Mouse (Mus musculus): ENCODE measurements around the gene Paip2b.
A peak's percentile ranks its signal among the peaks of the same experiment; 100 is the strongest.
"Not testable (repeated sequence)": the region's sequence is repeated elsewhere in the genome, so short reads cannot be mapped to it uniquely, and the experiment has no call there.

The Paip2b gene

DNA sequence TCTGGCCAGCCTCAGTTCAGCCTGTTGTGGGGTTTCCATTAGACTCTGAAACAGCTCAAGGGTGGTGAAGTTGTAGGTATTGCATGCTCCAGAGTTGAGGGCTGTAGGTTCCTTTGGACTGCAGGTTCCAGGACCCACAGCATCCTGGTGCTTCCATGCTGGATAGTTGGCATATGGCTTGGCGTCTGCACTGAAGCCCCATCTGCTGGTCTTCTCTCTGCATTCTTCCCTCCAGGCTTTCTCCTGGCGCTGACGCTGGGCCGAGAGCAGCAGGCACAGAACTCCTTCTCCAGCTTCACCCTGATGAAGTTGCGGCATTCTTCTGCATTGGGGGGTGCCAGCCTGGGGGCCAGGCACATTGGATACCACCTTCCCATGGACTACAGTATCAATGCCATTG, 29.5 kb downstream of the Paip2b start:
- no peak for DNase-seq (ENCODE audit: extremely low read depth, low read depth)

DNA sequence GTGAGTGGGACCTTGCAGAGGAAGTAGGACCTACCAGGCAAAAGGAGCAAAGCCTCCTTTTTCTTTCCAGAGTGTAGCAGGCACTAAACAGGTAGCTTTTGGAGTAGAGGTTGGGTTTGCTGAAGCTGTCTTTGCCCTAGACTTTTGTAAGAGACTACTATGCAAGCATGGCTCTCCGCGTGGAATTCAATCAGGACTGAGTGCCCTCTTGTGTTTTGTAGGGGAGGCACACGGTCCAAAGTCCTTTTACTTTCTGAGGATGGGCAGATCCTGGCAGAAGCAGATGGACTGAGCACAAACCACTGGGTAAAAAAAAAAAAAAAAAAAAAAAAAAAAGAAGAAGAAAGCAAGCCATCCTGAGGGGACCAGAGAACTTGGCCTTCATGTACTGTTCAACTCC, 34.9 kb downstream of the Paip2b start:
- no peak for DNase-seq (ENCODE audit: extremely low read depth, low read depth)

DNA sequence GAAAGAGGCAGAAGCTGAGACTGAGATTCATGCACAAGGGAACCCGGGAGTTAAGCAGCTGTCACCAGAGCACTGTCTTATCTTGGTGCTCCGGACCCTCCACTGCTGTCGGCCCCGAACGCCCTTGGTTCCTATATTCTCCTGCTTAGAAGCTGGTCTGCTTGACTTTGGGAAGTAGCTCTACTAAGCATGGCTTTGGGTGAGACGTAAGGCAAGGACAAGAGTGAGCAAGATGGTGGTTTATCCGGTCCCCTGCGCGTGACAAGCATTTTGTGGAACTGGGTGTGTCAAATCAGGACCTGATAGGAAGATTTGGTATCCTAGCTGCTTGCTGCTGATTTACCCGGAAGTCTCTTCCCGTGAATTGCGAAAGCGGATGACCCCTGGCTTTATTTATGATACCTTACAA, 36.0 kb downstream of the Paip2b start:
- peak; percentile 31 for DNase-seq (ENCODE audit: extremely low read depth, low read depth)

DNA sequence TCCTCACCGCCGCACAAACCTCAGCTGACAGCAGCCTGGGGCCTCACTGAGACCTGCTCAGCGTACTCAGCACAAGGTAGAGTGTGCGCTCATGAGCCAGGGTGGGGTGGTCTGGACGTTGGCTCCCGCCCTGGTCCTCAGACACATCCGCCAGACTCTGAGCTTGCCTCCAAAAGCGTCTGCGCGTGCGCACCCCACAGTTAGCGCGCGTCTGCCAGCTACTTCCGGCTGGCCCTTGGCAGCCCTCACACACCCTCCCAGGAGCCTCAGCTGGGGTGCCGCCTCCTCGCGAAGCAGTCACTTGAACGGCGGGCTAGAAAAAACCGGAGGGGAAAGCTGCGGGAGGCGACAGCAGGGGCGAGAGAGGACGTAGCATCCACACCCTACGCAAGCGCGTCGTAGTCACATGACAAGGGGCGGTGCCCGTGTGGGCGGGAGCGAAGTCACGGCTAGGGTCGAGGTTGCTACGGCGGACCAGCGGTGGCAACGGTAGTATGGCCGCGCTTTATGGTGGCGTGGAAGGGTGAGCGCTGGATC, 36.7 kb downstream of the Paip2b start, which contains the start of gene Nagk:
Nagk (plus strand) TSS at position 223 of the 537 bp plus-strand sequence.
- DNase-seq (ENCODE audit: extremely low read depth, low read depth) = peak; percentile 76

DNA sequence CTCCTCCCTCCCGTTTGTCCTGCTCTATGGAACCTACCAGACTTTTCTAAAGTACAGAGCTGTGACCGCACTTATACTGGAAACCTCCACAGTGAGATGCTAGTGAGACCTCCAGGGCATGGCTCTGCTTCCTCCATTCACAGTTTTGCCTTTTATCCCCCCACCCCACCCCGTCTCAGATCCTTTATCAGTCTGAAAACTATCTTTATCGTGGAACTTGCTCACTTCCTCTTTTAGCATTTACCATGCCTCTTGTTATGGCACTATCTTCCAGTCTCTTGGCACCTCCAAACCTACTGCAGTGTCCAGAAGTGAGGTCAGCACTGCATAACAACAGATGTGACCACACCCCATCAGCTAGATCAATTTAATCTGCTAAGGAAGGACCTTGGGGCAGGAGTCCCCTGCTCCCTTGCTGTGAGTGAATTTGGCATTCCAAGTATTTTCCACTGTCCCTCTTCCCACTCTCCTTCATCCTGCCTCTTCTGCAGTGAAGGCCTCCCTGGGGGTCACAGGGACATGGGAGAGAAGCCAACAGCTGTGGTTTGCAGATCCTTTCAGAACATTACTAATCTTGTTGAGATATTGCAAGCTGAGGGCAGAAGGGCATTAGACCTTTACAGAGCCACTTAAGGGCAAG, 40.2 kb downstream of the Paip2b start:
- DNase-seq (ENCODE audit: extremely low read depth, low read depth) = no peak

DNA sequence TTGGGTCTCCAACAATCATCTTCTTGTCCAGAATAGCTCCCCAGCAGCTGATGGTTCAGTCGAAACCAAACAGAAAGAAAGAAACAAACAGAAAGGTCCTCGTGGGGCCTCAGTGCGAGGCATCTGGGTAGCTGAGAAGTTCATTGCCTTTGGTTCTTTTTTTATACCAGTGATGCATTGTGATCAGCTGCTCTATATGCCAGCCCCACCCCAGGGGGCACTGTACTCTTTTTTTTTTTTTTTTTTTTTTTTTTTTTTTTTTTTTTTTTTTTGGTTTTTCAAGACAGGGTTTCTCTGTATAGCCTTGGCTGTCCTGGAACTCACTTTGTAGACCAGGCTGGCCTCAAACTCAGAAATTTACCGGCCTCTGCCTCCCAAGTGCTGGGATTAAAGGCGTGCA, 41.0 kb downstream of the Paip2b start:
- not testable (repeated sequence) for DNase-seq (ENCODE audit: extremely low read depth, low read depth)

DNA sequence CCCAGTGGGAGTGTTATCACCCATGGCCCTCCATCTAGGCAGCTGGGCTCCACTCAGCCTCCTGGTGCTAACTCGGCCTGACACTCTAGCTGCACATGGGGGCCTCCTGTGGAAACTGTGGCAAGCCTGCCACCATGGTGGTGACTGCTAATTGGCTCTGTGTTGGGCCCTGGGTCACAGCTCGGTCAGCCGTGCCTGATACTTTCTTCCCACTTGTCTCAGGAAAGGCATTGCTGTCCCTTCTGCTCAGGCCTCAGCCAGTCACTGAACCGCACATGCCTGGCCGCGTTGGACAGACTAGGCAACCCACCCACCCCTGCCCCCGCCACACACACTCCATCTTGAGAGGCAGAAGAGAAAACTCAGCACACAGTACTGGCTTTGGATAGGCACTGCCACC, 43.0 kb downstream of the Paip2b start:
- no peak for DNase-seq (ENCODE audit: extremely low read depth, low read depth)

DNA sequence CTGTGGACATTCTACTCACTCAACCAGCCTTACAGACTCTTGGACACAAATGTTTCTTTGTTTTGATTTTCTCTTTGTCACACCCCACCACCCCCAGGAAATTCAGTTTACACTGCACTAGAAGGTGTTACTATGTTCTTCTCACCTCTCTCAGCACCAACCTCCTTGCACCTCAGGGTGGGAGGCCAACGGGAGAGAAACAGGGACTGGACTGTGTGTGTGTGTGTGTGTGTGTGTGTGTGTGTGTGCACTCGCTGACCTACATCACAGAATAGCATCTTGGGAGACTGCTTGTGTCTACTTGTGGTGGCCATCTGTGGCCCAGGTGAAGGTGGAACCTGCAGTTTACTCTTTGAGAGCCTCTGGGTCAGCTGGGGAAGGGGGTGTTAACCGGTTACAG, 45.1 kb downstream of the Paip2b start:
- DNase-seq (ENCODE audit: extremely low read depth, low read depth) = no peak

DNA sequence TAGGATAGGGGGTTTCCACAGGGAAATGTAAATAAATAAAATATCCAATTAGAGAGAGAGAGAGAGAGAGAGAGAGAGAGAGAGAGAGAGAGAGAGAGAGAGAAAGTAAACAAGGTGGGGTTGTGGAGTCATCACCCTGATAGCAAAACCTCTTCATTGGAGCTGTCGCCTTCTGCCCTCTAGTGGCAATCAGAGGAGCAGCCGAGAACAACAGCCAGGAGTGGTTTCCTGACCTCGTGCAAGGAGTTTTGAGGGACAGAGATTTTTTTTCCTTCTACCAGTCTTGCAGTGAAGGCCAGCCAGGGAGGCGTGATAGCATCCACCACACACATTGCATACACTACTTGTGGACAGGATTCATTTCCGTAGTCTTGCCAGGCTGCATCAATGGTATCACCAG, 52.5 kb downstream of the Paip2b start:
- peak; percentile 36 for DNase-seq (ENCODE audit: extremely low read depth, low read depth)

DNA sequence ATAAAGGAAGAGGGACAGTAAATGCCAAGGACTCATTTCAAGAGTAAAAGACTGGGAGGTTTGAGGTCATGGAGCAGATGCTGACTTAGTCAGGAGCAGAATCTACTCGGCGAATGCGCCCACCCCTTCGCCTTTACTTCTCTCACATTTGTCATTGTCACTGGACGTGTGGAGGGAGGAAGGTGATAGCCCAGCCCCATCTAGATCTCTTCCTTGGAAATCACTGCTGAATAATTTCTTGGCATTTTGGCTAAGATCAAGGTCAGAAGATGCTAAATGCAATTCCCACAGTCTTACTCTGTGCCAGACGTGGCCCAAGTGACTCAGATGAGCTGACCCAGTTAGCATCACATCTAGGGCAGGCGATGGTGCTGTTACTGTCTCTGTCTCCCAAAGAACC, 53.2 kb downstream of the Paip2b start:
- no peak for DNase-seq (ENCODE audit: extremely low read depth, low read depth)

DNA sequence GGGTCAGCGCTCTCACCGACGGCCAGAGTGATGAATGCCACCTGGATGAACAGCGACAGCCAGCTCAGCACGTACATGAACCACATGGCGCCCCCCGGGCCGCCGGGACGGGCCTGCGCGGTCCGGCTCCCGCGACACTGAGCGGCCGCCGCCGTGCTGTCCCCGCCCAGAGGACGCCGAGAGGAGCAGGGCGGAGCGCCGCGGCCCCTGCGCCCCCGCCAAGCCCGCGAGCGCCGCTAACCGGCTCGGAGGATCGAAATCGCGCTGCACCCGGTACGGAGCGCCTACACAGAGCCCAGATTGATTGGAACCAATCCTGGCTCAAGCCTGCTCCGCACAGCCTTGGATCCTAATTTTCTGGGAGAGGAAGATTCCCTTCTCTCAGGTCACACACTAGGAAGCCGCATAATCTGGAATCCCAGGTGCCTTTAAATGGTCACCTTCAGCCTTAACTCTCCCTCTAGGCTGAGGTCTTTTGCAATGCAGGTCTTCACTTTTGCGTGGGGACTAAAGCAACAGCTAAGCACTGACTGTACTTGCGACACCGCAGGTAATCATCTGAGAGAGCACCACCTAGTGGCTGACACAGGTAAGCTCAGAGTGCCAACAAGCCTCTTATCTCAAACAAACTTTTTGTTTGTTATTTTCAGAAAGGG, 55.8 kb downstream of the Paip2b start, which contains the start of gene Tex261:
Tex261 (minus strand) TSS at position 176 of the 656 bp plus-strand sequence.
- DNase-seq (ENCODE audit: extremely low read depth, low read depth) = peak; percentile 70

DNA sequence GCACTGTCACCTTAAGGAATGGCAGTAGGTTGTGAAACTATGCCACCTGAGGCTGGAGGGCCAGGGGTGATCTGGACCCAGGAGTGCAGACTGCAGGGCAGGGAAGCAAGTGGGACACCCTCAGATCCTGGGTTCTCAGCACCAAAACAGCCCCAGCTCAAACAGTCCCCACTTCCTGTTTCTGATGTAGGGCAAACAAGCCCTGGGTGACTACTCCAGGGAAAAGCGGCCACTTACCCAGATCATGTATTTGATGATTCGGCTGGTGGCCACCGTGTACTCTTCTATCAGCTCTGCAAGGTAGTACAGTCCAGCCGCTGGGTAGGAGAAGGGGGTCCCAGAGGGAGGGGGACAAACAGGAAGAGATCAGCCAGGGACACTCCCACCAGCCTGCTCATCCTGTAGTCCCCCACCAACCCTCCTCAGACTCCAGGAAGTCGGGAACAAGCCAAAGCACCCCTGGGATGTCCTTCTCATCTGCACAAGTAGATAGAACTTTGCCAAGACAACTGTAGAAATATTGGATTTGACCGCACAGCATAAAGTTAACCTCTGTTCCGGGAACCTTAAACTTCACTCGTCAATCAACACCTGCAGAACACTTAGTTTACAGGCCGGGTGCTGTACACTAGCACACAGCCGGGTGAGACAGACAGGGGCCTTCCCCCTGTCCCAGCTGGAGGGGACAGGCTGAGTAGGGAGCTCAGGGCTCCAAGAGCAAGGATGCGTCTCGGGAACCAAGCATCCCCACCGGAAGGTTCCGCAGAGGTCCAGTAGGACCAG, 56.6 kb downstream of the Paip2b start:
- DNase-seq (ENCODE audit: extremely low read depth, low read depth) = peak; percentile 56

DNA sequence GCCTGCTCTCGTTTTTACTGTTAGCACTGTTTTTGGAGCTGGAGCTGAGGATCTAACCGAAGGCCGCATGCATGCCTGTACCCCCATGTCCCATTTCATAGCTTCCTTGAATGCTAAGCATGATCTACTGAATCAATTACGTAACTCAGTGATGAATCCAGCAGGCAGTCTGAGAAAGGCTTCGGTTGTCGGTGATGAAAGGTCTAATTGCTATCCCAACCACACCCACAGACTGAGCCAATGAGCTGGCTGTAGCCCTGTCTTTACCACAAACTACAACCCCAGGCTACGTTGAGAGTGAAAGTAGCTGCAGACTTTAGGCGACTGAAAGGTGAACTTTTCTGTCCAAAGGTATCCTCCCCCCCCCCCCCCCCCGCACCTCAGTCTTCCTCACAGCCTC, 57.4 kb downstream of the Paip2b start:
- DNase-seq (ENCODE audit: extremely low read depth, low read depth) = peak; percentile 21

DNA sequence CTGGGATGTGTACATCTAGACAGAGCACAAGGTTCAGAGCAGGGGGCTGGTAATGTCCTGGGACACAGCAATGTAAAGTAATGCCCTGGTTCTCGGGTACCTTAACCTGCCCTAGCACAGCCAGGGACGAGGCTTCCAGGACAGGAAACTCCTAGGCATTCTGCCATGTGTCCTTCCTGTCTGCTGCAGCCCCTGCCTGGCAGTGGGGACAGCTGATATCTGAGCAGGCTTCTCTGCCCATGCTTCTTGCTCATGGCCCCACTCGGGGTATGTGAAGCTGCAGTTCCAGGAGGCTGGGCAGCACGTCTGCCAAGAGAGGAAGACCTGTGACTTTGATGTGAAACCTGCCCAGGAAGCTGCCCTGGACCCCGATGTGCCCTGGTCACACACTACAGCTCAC, 63.1 kb downstream of the Paip2b start:
- DNase-seq (ENCODE audit: extremely low read depth, low read depth) = no peak

DNA sequence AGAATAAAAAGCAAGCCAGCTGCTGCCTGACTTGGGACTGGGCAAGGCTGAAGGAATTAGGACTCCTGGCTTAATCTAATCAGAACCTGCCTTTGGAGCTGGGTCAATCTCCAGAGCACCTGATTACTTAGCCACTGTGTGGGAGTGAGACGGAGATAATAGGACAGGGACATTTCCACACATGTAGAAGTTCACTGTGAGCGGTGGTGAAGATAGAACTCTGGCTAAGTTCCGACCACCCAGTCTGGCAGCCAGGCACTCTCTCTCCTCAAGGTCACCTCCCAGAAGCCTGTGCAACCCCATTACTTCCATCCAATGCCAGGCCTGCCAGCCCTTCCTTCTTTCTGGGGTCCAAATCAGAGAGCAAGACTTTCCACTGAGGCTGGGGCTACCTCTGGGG, 64.6 kb downstream of the Paip2b start:
- no peak for DNase-seq (ENCODE audit: extremely low read depth, low read depth)

DNA sequence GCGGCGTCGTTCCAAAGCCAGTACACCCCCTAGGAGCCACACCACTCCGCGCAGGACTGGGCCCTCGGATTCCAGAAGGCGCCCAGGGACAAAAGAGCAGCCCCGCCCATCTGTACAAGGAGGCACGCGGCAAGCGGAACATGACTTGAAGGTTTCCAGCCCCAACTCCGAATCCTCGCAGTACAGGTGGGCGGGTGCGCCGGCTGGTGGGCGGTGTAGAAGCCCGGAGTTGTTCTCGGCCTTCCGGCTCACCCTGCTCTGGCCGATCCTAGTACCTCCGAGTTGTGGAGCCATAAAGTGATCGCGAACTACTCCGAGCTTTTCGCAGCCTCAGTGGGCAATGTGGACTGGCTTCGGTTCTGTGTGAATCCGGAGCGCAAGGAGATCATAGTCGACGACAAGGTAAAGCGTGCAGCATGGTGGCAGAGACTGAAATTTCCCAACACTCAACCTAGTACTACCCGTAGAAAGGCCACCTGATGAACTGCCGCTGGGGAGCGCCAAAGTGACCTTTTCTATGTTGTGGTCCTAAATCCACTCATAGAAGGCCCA, 68.6 kb downstream of the Paip2b start:
- no peak for DNase-seq (ENCODE audit: extremely low read depth, low read depth)

DNA sequence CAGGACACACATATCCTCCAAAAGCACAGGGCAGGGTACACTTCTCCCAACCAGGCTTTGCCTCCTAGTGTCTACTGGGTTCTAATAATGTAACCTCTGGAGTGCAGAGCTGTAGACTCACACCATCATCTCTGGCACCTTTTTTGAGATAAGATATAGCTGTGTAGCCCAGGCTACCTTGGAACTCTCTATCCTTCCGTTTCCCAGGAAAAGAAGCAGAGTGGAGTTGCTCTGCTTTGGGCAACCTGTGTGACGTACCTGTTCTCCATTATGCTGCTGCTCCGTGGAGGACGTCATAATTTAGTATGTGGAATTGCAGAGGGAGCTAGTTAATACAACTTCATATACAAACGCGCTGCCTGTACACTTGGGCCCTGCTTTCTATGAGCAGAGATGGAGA, 69.2 kb downstream of the Paip2b start, which contains the start of gene Ankrd53:
Ankrd53 (plus strand) TSS at position 301 of the 400 bp plus-strand sequence.
- DNase-seq (ENCODE audit: extremely low read depth, low read depth) = no peak

DNA sequence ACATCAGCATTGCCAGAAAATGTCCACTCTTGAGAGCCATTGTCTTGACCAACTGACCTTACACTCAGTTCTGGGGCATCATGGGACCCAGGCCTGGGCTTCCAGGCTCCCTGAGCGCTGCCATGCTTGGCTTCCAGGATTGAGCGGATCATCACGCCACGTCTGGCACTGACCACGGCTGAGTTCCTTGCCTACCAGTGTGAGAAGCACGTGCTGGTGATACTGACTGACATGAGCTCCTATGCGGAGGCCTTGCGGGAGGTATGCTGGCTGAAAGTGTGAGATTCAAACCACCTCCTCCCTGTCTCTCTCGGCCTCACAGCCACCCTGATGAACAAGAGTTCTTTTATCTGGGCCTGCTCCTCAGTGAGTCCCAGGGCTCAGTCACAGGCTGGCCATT, 75.5 kb downstream of the Paip2b start:
- no peak for DNase-seq (ENCODE audit: extremely low read depth, low read depth)

Data from MEL-GATA-1-ER (cell line).